Mouse (Mus musculus): Measurements from ENCODE around the gene Gm4450. TPM values are rescaled to one million over a fixed set of nuclear protein-coding genes. Genes with fewer than 3 reads are reported as not detected.

The Gm4450 gene
- total and polyA plus RNA-seq, 2 experiments from 2014 or later = not detected

Other genes with a start within 250 kb of the Gm4450 start
- not detected in 2 replicates for gene Reg4, start 235.0 kb downstream of the Gm4450 start, total RNA-seq (2014; rRNA removed; ENCODE audit: low replicate concordance)
- gene Reg4, start 235.0 kb downstream of the Gm4450 start, polyA plus RNA-seq (2015; fragmentation: Nextera tagmentation; extraction: Ambion mirVana) = not detected in 2 replicates
- 5.2 and 115 TPM in 2 replicates for gene Hmgcs2, start 176.7 kb downstream of the Gm4450 start, total RNA-seq (2014; rRNA removed; ENCODE audit: low replicate concordance)
- gene Hmgcs2, start 176.7 kb downstream of the Gm4450 start, polyA plus RNA-seq (2015; fragmentation: Nextera tagmentation; extraction: Ambion mirVana) = 105 and 153 TPM in 2 replicates
- gene Phgdh, start 117.1 kb downstream of the Gm4450 start, total RNA-seq (2014; rRNA removed; ENCODE audit: low replicate concordance) = 19.7 and 43.2 TPM in 2 replicates
- 15.2 and 15.5 TPM in 2 replicates for gene Phgdh, start 117.1 kb downstream of the Gm4450 start, polyA plus RNA-seq (2015; fragmentation: Nextera tagmentation; extraction: Ambion mirVana)
- 10.4 and 20.8 TPM in 2 replicates for gene Zfp697, start 74.7 kb downstream of the Gm4450 start, total RNA-seq (2014; rRNA removed; ENCODE audit: low replicate concordance)
- 9.4 and 9.6 TPM in 2 replicates for gene Zfp697, start 74.7 kb downstream of the Gm4450 start, polyA plus RNA-seq (2015; fragmentation: Nextera tagmentation; extraction: Ambion mirVana)
- gene Hsd3b4, start 53.4 kb upstream of the Gm4450 start, total RNA-seq (2014; rRNA removed; ENCODE audit: low replicate concordance) = not detected in 2 replicates
- gene Hsd3b4, start 53.4 kb upstream of the Gm4450 start, polyA plus RNA-seq (2015; fragmentation: Nextera tagmentation; extraction: Ambion mirVana) = not detected in 2 replicates
- gene Gm10681, start 131.7 kb upstream of the Gm4450 start, total RNA-seq (2014; rRNA removed; ENCODE audit: low replicate concordance) = not detected in 2 replicates
- gene Gm10681, start 131.7 kb upstream of the Gm4450 start, polyA plus RNA-seq (2015; fragmentation: Nextera tagmentation; extraction: Ambion mirVana) = not detected in 2 replicates
- gene Hsd3b5, start 173.1 kb upstream of the Gm4450 start, total RNA-seq (2014; rRNA removed; ENCODE audit: low replicate concordance) = not detected in 2 replicates
- not detected in 2 replicates for gene Hsd3b5, start 173.1 kb upstream of the Gm4450 start, polyA plus RNA-seq (2015; fragmentation: Nextera tagmentation; extraction: Ambion mirVana)

All from heart, postnatal 0 days (tissue).